Mouse (Mus musculus): ENCODE data around the gene Plekha5. TPM values are rescaled to one million over a fixed set of nuclear protein-coding genes. Genes with fewer than 3 reads are reported as not detected.

Gene Plekha5
- polyA plus RNA-seq, 1 experiment = 53.1 TPM

DNA sequence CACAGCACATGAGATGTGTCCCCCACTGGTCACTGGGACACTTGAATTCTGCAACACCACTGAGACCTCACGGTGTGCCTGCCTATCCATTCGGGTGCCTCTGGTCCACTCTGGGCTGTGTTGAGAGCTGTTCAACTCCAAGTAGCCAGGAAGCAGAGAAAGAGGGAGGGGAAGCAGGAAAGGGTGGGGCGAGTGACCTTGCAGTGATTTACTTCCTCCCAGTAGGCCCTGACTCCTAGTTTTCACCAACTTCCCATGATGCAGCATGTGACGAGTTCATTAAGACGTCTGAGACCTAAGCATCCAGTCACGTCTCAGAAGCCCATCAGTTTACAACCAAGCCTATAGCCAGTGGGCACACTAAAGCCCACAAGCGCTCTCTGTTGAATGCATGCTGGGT lies 78.0 kb downstream of the Plekha5 start:
- Histone ChIP-seq H3K4me3 (ENCODE audit: insufficient read depth, low read length) (no peak overlapping the region), H3K4me1 (ENCODE audit: control insufficient read depth, insufficient read depth, low read length) (peaks cover 8% of the 10 kb centered on the region), H3K27ac (ENCODE audit: insufficient read depth, low read length) (no peak overlapping the region)
- TF ChIP-seq CTCF (IDR thresholded peaks at IDR 0.05; ENCODE audit: borderline replicate concordance, insufficient read depth, low read length) (no peak), POLR2A (IDR thresholded peaks at IDR 0.05; ENCODE audit: low read depth, low read length) (no peak)

DNA sequence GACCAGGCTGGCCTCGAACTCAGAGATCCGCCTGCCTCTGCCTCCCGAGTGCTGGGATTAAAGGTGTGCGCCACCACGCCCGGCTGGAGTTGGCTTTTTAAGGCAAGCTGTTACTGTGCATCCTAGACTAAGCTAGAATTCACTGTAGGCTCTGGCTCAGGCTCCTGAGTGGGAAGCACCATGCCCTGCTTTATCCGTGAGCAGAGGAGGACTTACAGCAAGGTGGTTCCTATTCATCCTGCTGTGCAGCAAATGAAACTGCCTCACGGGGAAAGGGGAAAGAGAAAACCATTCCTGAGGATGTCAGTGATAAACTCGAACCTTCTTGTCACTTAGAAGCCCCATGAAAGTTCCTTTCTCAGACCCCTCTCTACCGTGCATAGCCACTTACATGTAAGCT lies 80.9 kb downstream of the Plekha5 start:
- Histone ChIP-seq H3K4me1 (ENCODE audit: control insufficient read depth, insufficient read depth, low read length) (peaks cover 18% of the 10 kb centered on the region), H3K4me3 (ENCODE audit: insufficient read depth, low read length) (no peak overlapping the region), H3K27ac (ENCODE audit: insufficient read depth, low read length) (no peak overlapping the region)
- no peak for TF ChIP-seq CTCF (IDR thresholded peaks at IDR 0.05; ENCODE audit: borderline replicate concordance, insufficient read depth, low read length)
- TF ChIP-seq POLR2A (IDR thresholded peaks at IDR 0.05; ENCODE audit: low read depth, low read length) = no peak

DNA sequence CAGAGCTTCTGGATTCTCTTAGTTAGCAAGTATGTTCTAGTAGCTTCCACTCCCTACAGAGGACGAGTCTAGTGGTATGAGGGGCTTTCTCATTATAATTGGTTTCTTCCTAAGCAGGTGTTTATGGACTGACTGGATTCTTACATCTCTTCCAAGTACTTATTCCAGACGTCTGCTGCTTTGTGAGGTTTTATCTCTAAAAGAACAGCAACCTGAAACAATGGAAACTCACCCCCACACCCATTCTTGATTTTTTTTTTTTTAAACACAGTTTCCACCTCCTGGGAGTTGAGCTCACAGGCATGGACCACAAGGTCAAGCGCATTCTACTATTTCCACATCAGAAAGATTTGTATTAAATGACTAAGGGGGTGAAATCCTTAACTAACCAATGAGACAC lies 83.8 kb downstream of the Plekha5 start:
- no peak overlapping the region; the same call in 1 of the 2 replicates for H3K27ac ChIP-seq (ENCODE audit: insufficient read depth, low read length)
- H3K4me1 ChIP-seq (ENCODE audit: control insufficient read depth, insufficient read depth, low read length) = peaks cover 24% of the 10 kb centered on the region
- TF ChIP-seq CTCF (IDR thresholded peaks at IDR 0.05; ENCODE audit: borderline replicate concordance, insufficient read depth, low read length) (no peak), POLR2A (IDR thresholded peaks at IDR 0.05; ENCODE audit: low read depth, low read length) (no peak)
- no peak overlapping the region for H3K4me3 ChIP-seq (ENCODE audit: insufficient read depth, low read length)

DNA sequence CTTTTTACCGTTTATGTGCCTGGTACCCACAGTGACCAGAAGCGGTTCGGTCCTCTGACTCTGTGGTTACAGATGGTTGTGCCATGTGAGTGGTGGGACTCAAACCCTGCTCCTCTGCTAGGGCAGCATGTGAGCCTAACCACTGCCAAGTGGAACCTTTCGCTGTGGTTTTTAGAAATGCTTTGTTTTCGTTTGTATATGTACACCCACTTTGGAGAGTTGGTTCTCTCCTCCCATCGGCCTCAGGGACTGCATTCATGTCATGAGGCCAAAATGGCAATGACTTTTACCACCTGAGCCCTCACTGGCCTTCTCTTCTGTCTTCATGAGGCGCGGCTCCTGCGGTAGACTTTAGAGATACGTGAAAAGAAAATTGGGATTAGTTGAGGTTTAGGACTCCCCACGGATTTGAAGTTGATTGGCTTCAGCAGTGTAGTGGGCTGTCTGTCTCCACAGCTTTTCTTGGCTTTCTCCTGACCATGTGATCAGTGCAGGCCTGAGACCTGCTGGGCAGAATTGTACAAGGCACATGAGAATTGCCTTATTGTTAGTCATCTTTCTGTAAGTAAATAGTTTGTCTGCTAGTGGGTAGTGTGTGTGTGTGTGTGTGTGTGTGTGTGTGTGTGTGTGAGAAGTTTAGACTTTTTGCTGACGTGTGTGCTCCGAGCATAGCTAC lies 84.8 kb downstream of the Plekha5 start:
- Histone ChIP-seq H3K27ac (ENCODE audit: insufficient read depth, low read length) (no peak overlapping the region; the same call in 1 of the 2 replicates), H3K4me3 (ENCODE audit: insufficient read depth, low read length) (no peak overlapping the region), H3K4me1 (ENCODE audit: control insufficient read depth, insufficient read depth, low read length) (peaks cover 25% of the 10 kb centered on the region)
- TF ChIP-seq CTCF (IDR thresholded peaks at IDR 0.05; ENCODE audit: borderline replicate concordance, insufficient read depth, low read length) = no peak
- TF ChIP-seq POLR2A (IDR thresholded peaks at IDR 0.05; ENCODE audit: low read depth, low read length) = no peak

DNA sequence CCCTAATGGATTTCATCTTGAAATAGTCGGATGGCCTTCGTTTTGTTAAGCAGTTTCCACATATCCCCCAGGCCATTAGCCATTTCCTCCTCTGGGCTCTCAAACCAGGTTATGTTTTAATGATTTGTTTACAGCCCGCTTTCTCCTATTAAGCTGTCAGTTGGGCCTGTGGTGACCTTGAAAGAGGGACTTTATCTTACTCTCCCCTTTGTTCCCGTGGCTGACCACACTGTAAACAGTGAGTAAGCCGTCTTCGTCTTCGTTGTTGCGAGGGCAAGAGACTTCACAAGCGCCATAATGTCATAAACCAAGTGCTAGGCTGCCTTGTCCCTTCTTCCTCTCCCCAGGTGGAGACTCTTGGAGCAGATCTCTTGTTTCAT lies 85.3 kb downstream of the Plekha5 start:
- TF ChIP-seq CTCF (IDR thresholded peaks at IDR 0.05; ENCODE audit: borderline replicate concordance, insufficient read depth, low read length) (no peak), POLR2A (IDR thresholded peaks at IDR 0.05; ENCODE audit: low read depth, low read length) (no peak)
- peaks cover 25% of the 10 kb centered on the region for H3K4me1 ChIP-seq (ENCODE audit: control insufficient read depth, insufficient read depth, low read length)
- no peak overlapping the region for H3K4me3 ChIP-seq (ENCODE audit: insufficient read depth, low read length)
- H3K27ac ChIP-seq (ENCODE audit: insufficient read depth, low read length) = no peak overlapping the region; the same call in 1 of the 2 replicates

DNA sequence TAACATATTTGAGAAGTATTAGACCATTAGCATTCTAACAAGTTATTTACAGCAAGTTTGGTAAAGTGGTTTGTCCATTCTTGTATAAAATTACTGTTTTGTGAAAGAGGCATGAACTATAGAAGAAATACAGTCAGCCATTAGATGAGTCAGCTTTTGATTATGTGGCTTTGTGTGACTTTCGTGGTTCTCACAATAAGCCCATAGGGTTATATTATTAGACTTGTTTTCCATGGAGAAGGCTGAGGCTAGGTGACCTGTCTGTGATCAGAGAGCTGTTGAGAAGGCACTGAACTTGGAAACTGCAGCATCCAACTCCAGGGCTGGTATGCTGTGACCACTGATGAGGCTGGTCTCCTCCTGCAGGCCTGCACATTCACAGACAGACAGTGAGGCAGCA lies 88.2 kb downstream of the Plekha5 start:
- no peak overlapping the region for H3K4me3 ChIP-seq (ENCODE audit: insufficient read depth, low read length)
- peak overlapping the region; percentile 48 for H3K27ac ChIP-seq (ENCODE audit: insufficient read depth, low read length)
- TF ChIP-seq CTCF (IDR thresholded peaks at IDR 0.05; ENCODE audit: borderline replicate concordance, insufficient read depth, low read length) (no peak), POLR2A (IDR thresholded peaks at IDR 0.05; ENCODE audit: low read depth, low read length) (no peak)
- H3K4me1 ChIP-seq (ENCODE audit: control insufficient read depth, insufficient read depth, low read length) = peaks cover 18% of the 10 kb centered on the region

DNA sequence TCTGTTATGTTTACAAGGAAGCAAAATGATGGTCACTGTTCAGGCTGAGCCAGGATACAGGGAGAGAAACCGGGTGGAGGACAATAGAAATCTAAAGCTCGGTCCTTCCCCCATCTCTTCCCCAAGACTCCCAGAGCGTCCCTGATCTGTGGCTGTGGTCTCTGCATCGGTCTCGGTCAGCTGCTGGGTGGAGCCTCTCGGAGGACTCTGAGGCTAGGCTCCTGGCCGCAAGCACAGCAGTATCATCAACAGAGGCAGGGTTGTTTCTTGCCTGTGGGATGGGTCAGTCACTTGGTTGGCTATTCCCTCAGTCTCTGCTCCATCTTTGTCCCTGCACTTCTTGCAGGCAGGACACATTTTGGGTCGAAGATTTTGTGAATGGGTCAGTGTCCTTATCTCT lies 88.6 kb downstream of the Plekha5 start:
- peaks cover 18% of the 10 kb centered on the region for H3K4me1 ChIP-seq (ENCODE audit: control insufficient read depth, insufficient read depth, low read length)
- H3K4me3 ChIP-seq (ENCODE audit: insufficient read depth, low read length) = no peak overlapping the region
- TF ChIP-seq CTCF (IDR thresholded peaks at IDR 0.05; ENCODE audit: borderline replicate concordance, insufficient read depth, low read length) = no peak
- no peak for TF ChIP-seq POLR2A (IDR thresholded peaks at IDR 0.05; ENCODE audit: low read depth, low read length)
- H3K27ac ChIP-seq (ENCODE audit: insufficient read depth, low read length) = peak overlapping the region; percentile 34

DNA sequence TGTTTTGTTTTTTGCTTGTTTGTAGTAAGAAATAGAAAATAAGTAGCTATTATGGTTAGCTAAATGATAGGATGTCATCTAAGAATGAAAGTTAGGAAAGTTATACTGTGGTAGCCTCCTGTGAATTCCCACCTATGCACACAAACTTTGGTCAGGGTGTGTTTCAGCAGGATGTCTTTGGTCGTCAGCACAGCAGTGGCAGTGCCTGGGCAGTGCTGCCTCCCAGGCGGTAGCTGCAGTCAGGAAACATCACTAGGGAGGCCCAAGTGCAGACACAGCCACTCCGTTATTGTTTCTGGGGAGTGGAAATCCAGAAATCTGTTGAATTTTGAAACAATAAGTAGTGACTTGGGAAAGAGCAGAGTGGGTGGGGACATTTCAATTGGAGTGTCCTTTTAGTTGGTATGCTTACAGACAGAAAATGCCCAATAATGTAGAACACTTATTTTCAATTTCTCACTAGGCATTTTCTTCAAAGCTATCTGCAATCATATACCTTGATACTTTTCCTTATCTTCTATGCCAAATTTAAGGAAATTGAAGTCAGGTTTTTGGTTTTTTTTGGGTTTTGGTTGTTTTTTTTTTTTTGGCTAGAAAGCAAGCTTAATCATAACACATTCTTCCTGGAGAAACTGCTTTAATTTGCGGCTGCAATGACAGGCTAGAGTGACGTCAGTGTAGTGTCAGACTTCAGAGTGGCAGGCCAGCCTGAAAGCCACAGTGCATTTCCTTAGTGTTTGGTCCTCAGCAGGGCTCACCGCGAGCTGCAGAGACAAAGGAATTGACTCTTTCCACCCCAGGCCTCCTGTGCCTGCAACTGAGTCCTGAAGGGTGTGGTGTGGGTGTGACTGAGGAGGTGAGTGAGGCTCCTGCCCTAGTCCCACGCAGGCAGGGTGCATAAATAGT lies 90.6 kb downstream of the Plekha5 start:
- 0 out of 2 replicates have a peak, but pooled peaks have one; percentile 28 for TF ChIP-seq POLR2A (IDR thresholded peaks at IDR 0.05; ENCODE audit: low read depth, low read length)
- no peak for TF ChIP-seq CTCF (IDR thresholded peaks at IDR 0.05; ENCODE audit: borderline replicate concordance, insufficient read depth, low read length)
- peak overlapping the region; percentile 77 for H3K27ac ChIP-seq (ENCODE audit: insufficient read depth, low read length)
- peaks cover 12% of the 10 kb centered on the region for H3K4me1 ChIP-seq (ENCODE audit: control insufficient read depth, insufficient read depth, low read length)
- H3K4me3 ChIP-seq (ENCODE audit: insufficient read depth, low read length) = no peak overlapping the region

DNA sequence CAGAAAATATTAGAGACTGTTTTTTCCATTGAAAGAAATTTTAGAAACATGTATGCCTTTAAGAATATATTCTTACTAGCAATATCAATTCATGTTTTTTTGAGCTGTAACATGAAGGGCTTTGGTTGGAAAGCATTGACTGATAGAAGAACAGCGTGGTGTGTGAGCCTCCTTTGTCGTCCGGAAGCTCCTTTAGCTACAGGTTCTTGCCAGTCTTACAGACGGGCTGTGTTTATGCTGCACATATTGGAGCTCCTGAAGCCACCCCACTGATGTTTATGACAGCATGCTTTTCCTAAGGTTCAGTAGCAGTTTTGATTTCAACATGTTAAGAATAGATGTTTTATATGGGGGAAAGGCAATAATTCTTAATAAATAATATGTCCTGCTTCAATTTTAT lies 91.7 kb downstream of the Plekha5 start:
- Histone ChIP-seq H3K4me3 (ENCODE audit: insufficient read depth, low read length) (no peak overlapping the region), H3K4me1 (ENCODE audit: control insufficient read depth, insufficient read depth, low read length) (peaks cover 18% of the 10 kb centered on the region)
- no peak for TF ChIP-seq CTCF (IDR thresholded peaks at IDR 0.05; ENCODE audit: borderline replicate concordance, insufficient read depth, low read length)
- TF ChIP-seq POLR2A (IDR thresholded peaks at IDR 0.05; ENCODE audit: low read depth, low read length) = no peak

DNA sequence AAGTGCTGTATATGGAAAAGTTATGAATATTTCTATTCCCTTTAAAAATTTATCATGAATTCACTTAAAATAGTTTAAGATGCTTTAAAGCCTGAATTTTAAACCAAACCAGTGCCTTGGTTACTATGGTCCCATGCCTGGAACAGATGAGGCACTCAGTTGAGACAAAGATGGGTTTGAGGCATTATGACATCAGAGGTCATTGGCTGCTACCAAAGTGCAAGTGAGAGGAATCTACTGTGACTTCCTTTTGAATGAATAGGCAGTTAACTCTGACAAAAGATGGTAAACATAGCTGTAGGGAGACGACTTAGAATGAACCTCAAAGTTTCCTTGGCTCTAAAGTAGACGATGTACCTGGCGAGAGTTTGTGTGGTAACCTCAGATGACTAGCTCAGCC lies 92.3 kb downstream of the Plekha5 start:
- no peak for TF ChIP-seq POLR2A (IDR thresholded peaks at IDR 0.05; ENCODE audit: low read depth, low read length)
- TF ChIP-seq CTCF (IDR thresholded peaks at IDR 0.05; ENCODE audit: borderline replicate concordance, insufficient read depth, low read length) = no peak
- H3K4me3 ChIP-seq (ENCODE audit: insufficient read depth, low read length) = no peak overlapping the region
- peaks cover 20% of the 10 kb centered on the region for H3K4me1 ChIP-seq (ENCODE audit: control insufficient read depth, insufficient read depth, low read length)

More for the DNA sequence above, 91.7 kb downstream of the Plekha5 start:
- no peak overlapping the region for H3K27ac ChIP-seq (ENCODE audit: insufficient read depth, low read length)

More for the DNA sequence above, 92.3 kb downstream of the Plekha5 start:
- no peak overlapping the region for H3K27ac ChIP-seq (ENCODE audit: insufficient read depth, low read length)
